Mouse (Mus musculus): ENCODE measurements around the gene Rrp7a. TPM values are rescaled to one million over a fixed set of nuclear protein-coding genes. Genes with fewer than 3 reads are reported as not detected.

The Rrp7a gene
- polyA plus RNA-seq, 1 experiment from 2014 or later = 62.3 TPM

DNA sequence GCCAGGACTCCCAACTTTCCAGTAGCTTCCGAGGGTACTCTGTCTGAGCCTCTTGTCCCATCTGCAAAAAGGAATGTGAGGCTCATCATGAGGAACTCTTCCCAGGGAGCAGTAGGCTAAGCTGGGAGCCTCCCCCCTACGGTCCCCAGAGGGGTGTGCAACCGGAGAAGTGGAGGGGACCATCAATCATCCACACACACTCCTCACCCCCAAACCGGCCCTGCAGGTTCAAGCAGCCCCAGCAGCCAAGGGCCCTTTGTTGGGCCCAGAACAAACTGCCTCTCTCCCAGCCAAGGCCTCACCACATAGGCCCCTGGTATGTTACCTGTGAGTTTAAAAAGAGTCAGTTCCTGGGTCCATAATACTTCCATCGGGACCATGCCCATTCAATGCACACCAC is 44.5 kb upstream of the Rrp7a start:
- Histone ChIP-seq H3K4me2 (ENCODE audit: low read length) (no peak overlapping the region), H3K4me1 (ENCODE audit: control insufficient read depth, insufficient read depth, low read length) (peaks cover 14% of the 10 kb centered on the region), H3K9ac (replicated peaks; ENCODE audit: low read length) (no peak overlapping the region), H3K27me3 (ENCODE audit: control insufficient read depth, insufficient read depth, low read length) (no peaks in the 10 kb centered on the region), H3K27ac (replicated peaks; ENCODE audit: low read depth, low read length) (no peak overlapping the region), H3K36me3 (ENCODE audit: control insufficient read depth, insufficient read depth, low read length) (peaks cover 1% of the 10 kb centered on the region; the same call in 1 of the 2 replicates), H3K9me3 (ENCODE audit: control insufficient read depth, low read length) (no peaks in the 10 kb centered on the region), H3K4me3 (replicated peaks; ENCODE audit: low read depth, low read length) (no peak overlapping the region)
- no peak for DNase-seq
- WGBS = 86% methylated on average over 5 of the region's 5 CpGs
- ATAC-seq (ENCODE audit: low FRiP score, low TSS enrichment) = no peak

- Histone ChIP-seq H3K4me1 (ENCODE audit: control insufficient read depth, insufficient read depth, low read length) (peaks cover 14% of the 10 kb centered on the region), H3K4me2 (ENCODE audit: low read length) (no peak overlapping the region), H3K27ac (replicated peaks; ENCODE audit: low read depth, low read length) (no peak overlapping the region), H3K9me3 (ENCODE audit: control insufficient read depth, low read length) (no peaks in the 10 kb centered on the region), H3K4me3 (replicated peaks; ENCODE audit: low read depth, low read length) (no peak overlapping the region), H3K27me3 (ENCODE audit: control insufficient read depth, insufficient read depth, low read length) (no peaks in the 10 kb centered on the region), H3K9ac (replicated peaks; ENCODE audit: low read length) (no peak overlapping the region), H3K36me3 (ENCODE audit: control insufficient read depth, insufficient read depth, low read length) (peaks cover 6% of the 10 kb centered on the region; the same call in 1 of the 2 replicates)
- no peak for DNase-seq
- no peak for ATAC-seq (ENCODE audit: low FRiP score, low TSS enrichment)
- WGBS = 83% methylated on average over 3 of the region's 3 CpGs
Measured at GRCm38 (mm10) chr15:83166642-83167041, 44.0 kb upstream of the Rrp7a start.

DNA sequence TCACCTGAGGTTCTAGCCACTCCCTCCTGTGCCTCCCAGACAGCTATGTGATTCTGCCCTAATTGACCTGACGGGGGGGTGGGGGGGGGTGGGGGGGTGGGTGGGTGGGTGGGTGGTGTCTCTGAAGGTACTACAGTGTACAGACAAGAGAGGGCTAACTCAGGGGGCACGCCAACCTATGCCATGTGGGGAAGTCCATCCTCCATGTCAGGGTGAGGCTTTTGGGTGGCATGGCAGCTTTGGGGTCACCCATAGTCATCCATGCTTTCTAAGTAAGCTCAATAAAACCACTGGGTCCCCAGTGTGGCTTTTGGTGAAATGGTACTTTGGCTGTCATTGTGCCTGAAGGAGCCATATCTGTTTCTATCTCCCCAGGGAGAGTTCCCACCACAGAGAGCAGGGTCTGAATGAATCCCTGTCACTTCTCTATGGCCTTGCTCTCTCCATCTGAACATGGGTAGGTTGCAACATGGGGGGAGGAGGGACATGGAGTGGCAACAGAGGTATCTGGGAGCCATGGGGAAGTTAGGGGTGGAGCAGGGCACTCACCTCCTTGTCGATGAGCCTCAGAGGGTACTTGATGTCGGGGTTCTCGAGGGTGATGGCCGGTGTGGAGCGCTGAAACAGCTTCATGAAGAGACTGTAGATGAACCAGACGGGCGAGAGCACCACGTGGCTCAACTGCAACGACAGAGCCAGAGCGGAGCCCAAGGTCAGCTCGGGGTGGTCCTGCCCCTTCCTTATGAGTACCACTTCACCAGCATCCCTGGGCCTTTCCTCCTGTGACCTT is 43.1 kb upstream of the Rrp7a start:
- no peak for ATAC-seq (ENCODE audit: low FRiP score, low TSS enrichment)
- Histone ChIP-seq H3K27me3 (ENCODE audit: control insufficient read depth, insufficient read depth, low read length) (no peaks in the 10 kb centered on the region), H3K9me3 (ENCODE audit: control insufficient read depth, low read length) (no peaks in the 10 kb centered on the region), H3K36me3 (ENCODE audit: control insufficient read depth, insufficient read depth, low read length) (peaks cover 11% of the 10 kb centered on the region; the same call in 1 of the 2 replicates), H3K27ac (replicated peaks; ENCODE audit: low read depth, low read length) (no peak overlapping the region), H3K4me1 (ENCODE audit: control insufficient read depth, insufficient read depth, low read length) (peaks cover 4% of the 10 kb centered on the region; the same call in 1 of the 2 replicates), H3K4me2 (ENCODE audit: low read length) (no peak overlapping the region), H3K4me3 (replicated peaks; ENCODE audit: low read depth, low read length) (no peak overlapping the region), H3K9ac (replicated peaks; ENCODE audit: low read length) (no peak overlapping the region)
- no peak for DNase-seq
- whole genome bisulfite sequencing = 92% methylated on average over 13 of the region's 13 CpGs

- Histone ChIP-seq H3K27ac (replicated peaks; ENCODE audit: low read depth, low read length) (no peak overlapping the region), H3K4me1 (ENCODE audit: control insufficient read depth, insufficient read depth, low read length) (no peaks in the 10 kb centered on the region), H3K4me2 (ENCODE audit: low read length) (no peak overlapping the region), H3K4me3 (replicated peaks; ENCODE audit: low read depth, low read length) (no peak overlapping the region), H3K27me3 (ENCODE audit: control insufficient read depth, insufficient read depth, low read length) (no peaks in the 10 kb centered on the region), H3K36me3 (ENCODE audit: control insufficient read depth, insufficient read depth, low read length) (peaks cover 18% of the 10 kb centered on the region), H3K9ac (replicated peaks; ENCODE audit: low read length) (no peak overlapping the region), H3K9me3 (ENCODE audit: control insufficient read depth, low read length) (no peaks in the 10 kb centered on the region)
- no peak for ATAC-seq (ENCODE audit: low FRiP score, low TSS enrichment)
- 80% methylated on average over 5 of the region's 5 CpGs for WGBS
- DNase-seq = no peak
Measured at GRCm38 (mm10) chr15:83164971-83165471, 42.4 kb upstream of the Rrp7a start.

- DNase-seq (no peak), ATAC-seq (ENCODE audit: low FRiP score, low TSS enrichment) (no peak)
- H3K4me1 ChIP-seq (ENCODE audit: control insufficient read depth, insufficient read depth, low read length) = no peaks in the 10 kb centered on the region
- H3K4me2 ChIP-seq (ENCODE audit: low read length) = no peak overlapping the region
- H3K9ac ChIP-seq (replicated peaks; ENCODE audit: low read length) = no peak overlapping the region
- H3K4me3 ChIP-seq (replicated peaks; ENCODE audit: low read depth, low read length) = no peak overlapping the region
- H3K27ac ChIP-seq (replicated peaks; ENCODE audit: low read depth, low read length) = no peak overlapping the region
- 93% methylated on average over 11 of the region's 11 CpGs for WGBS
- H3K27me3 ChIP-seq (ENCODE audit: control insufficient read depth, insufficient read depth, low read length) = no peaks in the 10 kb centered on the region
- peaks cover 38% of the 10 kb centered on the region for H3K36me3 ChIP-seq (ENCODE audit: control insufficient read depth, insufficient read depth, low read length)
- H3K9me3 ChIP-seq (ENCODE audit: control insufficient read depth, low read length) = no peaks in the 10 kb centered on the region
Measured at GRCm38 (mm10) chr15:83162818-83163485, 40.4 kb upstream of the Rrp7a start.

DNA sequence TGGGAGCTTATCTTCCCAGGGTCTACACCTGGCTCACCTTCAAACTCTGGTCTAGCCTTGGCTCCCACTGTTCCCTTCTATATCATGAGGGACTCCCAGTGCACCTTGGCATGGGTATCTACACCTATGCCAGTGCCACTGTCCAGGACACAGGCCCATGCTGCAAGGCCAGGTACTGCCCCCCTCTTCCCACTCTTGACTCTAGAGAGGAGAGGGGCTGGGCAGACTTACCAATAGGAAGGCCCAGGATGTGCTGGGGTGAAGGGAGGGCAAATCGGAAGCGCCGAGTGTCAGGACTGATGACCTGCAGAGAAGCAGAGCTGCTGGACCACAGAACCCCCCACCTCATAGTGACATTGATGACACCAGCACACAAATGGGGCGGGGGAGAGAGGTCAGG is 39.4 kb upstream of the Rrp7a start:
- no peak overlapping the region for H3K4me3 ChIP-seq (replicated peaks; ENCODE audit: low read depth, low read length)
- no peak overlapping the region for H3K4me2 ChIP-seq (ENCODE audit: low read length)
- 94% methylated on average over 4 of the region's 4 CpGs for WGBS
- H3K27ac ChIP-seq (replicated peaks; ENCODE audit: low read depth, low read length) = no peak overlapping the region
- H3K36me3 ChIP-seq (ENCODE audit: control insufficient read depth, insufficient read depth, low read length) = peaks cover 47% of the 10 kb centered on the region
- H3K9ac ChIP-seq (replicated peaks; ENCODE audit: low read length) = no peak overlapping the region
- no peaks in the 10 kb centered on the region for H3K4me1 ChIP-seq (ENCODE audit: control insufficient read depth, insufficient read depth, low read length)
- H3K27me3 ChIP-seq (ENCODE audit: control insufficient read depth, insufficient read depth, low read length) = no peaks in the 10 kb centered on the region
- ATAC-seq (ENCODE audit: low FRiP score, low TSS enrichment) (no peak), DNase-seq (no peak)
- no peaks in the 10 kb centered on the region for H3K9me3 ChIP-seq (ENCODE audit: control insufficient read depth, low read length)

DNA sequence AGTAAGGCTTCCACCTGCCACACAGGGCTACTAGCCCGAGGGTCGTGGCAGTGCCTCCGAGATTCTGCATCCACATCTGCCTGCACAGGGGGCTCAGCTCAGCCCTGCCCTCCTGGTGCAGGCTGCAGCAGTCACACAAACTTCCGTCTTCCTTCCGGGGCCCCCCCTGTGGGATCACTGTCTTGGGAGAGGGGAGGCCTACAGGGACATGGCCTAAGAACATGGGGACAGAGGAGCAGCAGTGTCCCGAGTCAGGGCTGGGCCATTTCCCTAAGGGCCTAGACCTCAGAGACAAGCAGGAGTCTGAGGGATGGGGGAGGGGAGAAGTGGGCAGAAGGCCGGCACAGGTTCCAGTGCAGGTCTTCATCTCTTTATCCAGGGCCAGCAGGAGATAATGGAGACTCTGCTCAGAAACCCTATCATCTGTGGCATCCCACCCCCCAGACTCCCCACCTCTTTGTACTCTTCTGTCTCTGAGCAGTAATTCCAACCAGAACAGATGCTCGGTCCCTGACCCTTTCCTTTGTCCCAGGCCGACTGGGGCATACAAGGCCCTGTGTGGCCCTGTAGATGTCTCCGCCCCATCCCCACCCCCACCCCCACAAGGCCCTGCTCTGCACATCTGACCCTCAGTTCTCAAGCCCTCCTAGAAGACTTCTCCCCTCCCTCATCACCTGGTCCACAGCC is 38.6 kb upstream of the Rrp7a start:
- Histone ChIP-seq H3K4me2 (ENCODE audit: low read length) (no peak overlapping the region), H3K9me3 (ENCODE audit: control insufficient read depth, low read length) (no peaks in the 10 kb centered on the region), H3K4me3 (replicated peaks; ENCODE audit: low read depth, low read length) (no peak overlapping the region), H3K4me1 (ENCODE audit: control insufficient read depth, insufficient read depth, low read length) (no peaks in the 10 kb centered on the region), H3K27me3 (ENCODE audit: control insufficient read depth, insufficient read depth, low read length) (no peaks in the 10 kb centered on the region), H3K36me3 (ENCODE audit: control insufficient read depth, insufficient read depth, low read length) (peaks cover 52% of the 10 kb centered on the region), H3K27ac (replicated peaks; ENCODE audit: low read depth, low read length) (no peak overlapping the region), H3K9ac (replicated peaks; ENCODE audit: low read length) (no peak overlapping the region)
- WGBS = 25% methylated on average over 10 of the region's 10 CpGs
- ATAC-seq (ENCODE audit: low FRiP score, low TSS enrichment) (no peak), DNase-seq (no peak)

DNA sequence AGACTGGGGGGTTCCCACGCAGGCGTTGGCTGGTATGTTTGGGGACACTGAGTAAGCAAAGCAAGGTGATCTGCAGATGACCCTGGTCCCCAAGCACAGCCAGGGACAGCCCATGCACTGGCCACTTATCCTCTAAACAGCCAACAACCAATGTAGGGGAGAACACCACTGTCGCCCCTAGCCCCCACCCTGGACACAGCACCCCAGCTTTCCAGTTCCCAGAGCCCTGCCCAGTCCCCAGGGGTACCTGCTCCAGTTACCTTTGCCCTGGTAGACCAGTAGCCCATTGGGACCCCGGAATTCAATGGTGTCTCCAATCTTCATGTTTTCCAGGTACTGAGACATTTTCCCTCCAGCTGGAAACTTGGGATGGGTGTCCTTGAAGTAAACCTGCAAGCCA is 38.0 kb upstream of the Rrp7a start:
- ATAC-seq (ENCODE audit: low FRiP score, low TSS enrichment) (no peak), DNase-seq (no peak)
- Histone ChIP-seq H3K4me3 (replicated peaks; ENCODE audit: low read depth, low read length) (no peak overlapping the region), H3K4me1 (ENCODE audit: control insufficient read depth, insufficient read depth, low read length) (no peaks in the 10 kb centered on the region), H3K36me3 (ENCODE audit: control insufficient read depth, insufficient read depth, low read length) (peaks cover 55% of the 10 kb centered on the region), H3K4me2 (ENCODE audit: low read length) (no peak overlapping the region), H3K27ac (replicated peaks; ENCODE audit: low read depth, low read length) (no peak overlapping the region), H3K9me3 (ENCODE audit: control insufficient read depth, low read length) (no peaks in the 10 kb centered on the region), H3K27me3 (ENCODE audit: control insufficient read depth, insufficient read depth, low read length) (no peaks in the 10 kb centered on the region), H3K9ac (replicated peaks; ENCODE audit: low read length) (no peak overlapping the region)
- 93% methylated on average over 4 of the region's 4 CpGs for WGBS
